Mouse (Mus musculus): ENCODE results near the gene Irak4. TPM values are rescaled to one million over a fixed set of nuclear protein-coding genes. Genes with fewer than 3 reads are reported as not detected.

Irak4 gene
- polyA plus RNA-seq, 1 experiment from 2014 or later = 3.8 TPM

DNA sequence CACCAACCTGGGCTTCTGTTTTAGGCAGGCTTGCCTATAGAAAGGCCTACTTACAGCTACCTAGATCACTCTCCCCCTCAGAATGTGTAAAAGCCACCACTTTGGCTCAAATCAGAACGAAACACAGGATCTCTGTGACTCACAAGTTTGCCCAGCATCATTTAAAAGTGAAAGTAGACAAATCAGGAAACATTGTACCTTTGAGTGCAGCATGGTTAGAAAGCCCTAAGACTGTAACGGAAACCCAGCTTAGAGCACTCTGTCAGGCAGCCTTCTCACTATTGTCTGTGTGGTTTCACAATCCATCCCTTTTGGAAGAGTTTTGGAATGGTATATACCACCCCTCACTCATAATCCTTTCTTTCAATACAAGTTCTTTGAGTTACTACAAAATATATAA is 21.5 kb downstream of the Irak4 start:
- H3K27ac ChIP-seq (ENCODE audit: poor library complexity, severe bottlenecking) = no peak overlapping the region
- no peaks in the 10 kb centered on the region for H3K9me3 ChIP-seq (replicated peaks)
- no peaks in the 10 kb centered on the region for H3K36me3 ChIP-seq
- no peak overlapping the region for H3K4me3 ChIP-seq
- no peak for ATAC-seq (ENCODE audit: insufficient number of reproducible peaks, low FRiP score)
- no peaks in the 10 kb centered on the region for H3K4me1 ChIP-seq (replicated peaks)
- WGBS = 71% methylated on average over 2 of the region's 2 CpGs
- no peaks in the 10 kb centered on the region for H3K27me3 ChIP-seq (replicated peaks)
- H3K9ac ChIP-seq = no peak overlapping the region
- no peak overlapping the region for H3K4me2 ChIP-seq

GRCm38 (mm10) chr15:94565854-94566253 is 22.4 kb downstream of the Irak4 start:
- Histone ChIP-seq H3K36me3 (no peaks in the 10 kb centered on the region), H3K4me3 (no peak overlapping the region), H3K4me1 (replicated peaks) (no peaks in the 10 kb centered on the region), H3K4me2 (no peak overlapping the region), H3K27ac (ENCODE audit: poor library complexity, severe bottlenecking) (no peak overlapping the region), H3K9me3 (replicated peaks) (no peaks in the 10 kb centered on the region), H3K27me3 (replicated peaks) (no peaks in the 10 kb centered on the region), H3K9ac (no peak overlapping the region)
- 75% methylated on average over 9 of the region's 9 CpGs for WGBS
- ATAC-seq (ENCODE audit: insufficient number of reproducible peaks, low FRiP score) = no peak

- H3K27me3 ChIP-seq (replicated peaks) = no peaks in the 10 kb centered on the region
- no peak overlapping the region for H3K9ac ChIP-seq
- H3K4me3 ChIP-seq = no peak overlapping the region
- H3K9me3 ChIP-seq (replicated peaks) = no peaks in the 10 kb centered on the region
- H3K4me1 ChIP-seq (replicated peaks) = no peaks in the 10 kb centered on the region
- ATAC-seq (ENCODE audit: insufficient number of reproducible peaks, low FRiP score) = no peak
- no peaks in the 10 kb centered on the region for H3K36me3 ChIP-seq
- 81% methylated on average over 10 of the region's 10 CpGs for WGBS
- no peak overlapping the region for H3K4me2 ChIP-seq
- H3K27ac ChIP-seq (ENCODE audit: poor library complexity, severe bottlenecking) = no peak overlapping the region
These were observed 25.2 kb downstream of the Irak4 start for GRCm38 (mm10) chr15:94568496-94569182.

GRCm38 (mm10) chr15:94571501-94571900 is 28.1 kb downstream of the Irak4 start:
- H3K4me2 ChIP-seq = no peak overlapping the region
- H3K27ac ChIP-seq (ENCODE audit: poor library complexity, severe bottlenecking) = no peak overlapping the region
- no peaks in the 10 kb centered on the region for H3K4me1 ChIP-seq (replicated peaks)
- 80% methylated on average over 4 of the region's 4 CpGs for WGBS
- H3K9ac ChIP-seq = no peak overlapping the region
- no peaks in the 10 kb centered on the region for H3K36me3 ChIP-seq
- no peak for ATAC-seq (ENCODE audit: insufficient number of reproducible peaks, low FRiP score)
- no peaks in the 10 kb centered on the region for H3K27me3 ChIP-seq (replicated peaks)
- H3K4me3 ChIP-seq = no peak overlapping the region
- no peaks in the 10 kb centered on the region for H3K9me3 ChIP-seq (replicated peaks)

DNA sequence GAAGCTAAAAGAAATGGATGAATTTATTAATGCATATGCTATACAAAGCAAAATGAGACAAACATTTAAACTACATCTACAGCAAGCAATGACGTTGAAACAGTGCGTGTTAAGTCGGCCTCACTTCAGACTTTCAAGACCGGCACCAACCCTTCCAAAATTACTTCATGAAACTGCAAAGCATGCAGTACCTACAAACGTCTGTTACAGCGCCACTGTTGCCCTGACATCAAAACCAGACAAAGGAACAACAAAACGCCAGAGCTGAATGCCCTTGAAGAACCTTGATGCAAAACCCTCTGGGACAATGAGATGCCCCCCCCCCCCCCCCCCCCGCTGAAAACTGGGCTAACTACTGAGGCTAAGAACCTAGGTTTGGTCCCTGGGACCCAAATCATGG is 29.3 kb downstream of the Irak4 start:
- Histone ChIP-seq H3K9ac (no peak overlapping the region), H3K27ac (ENCODE audit: poor library complexity, severe bottlenecking) (no peak overlapping the region), H3K36me3 (no peaks in the 10 kb centered on the region), H3K27me3 (replicated peaks) (no peaks in the 10 kb centered on the region), H3K4me1 (replicated peaks) (no peaks in the 10 kb centered on the region), H3K4me2 (no peak overlapping the region), H3K9me3 (replicated peaks) (no peaks in the 10 kb centered on the region), H3K4me3 (no peak overlapping the region)
- 63% methylated on average over 8 of the region's 8 CpGs for WGBS
- ATAC-seq (ENCODE audit: insufficient number of reproducible peaks, low FRiP score) = no peak

GRCm38 (mm10) chr15:94574566-94575268 is 31.3 kb downstream of the Irak4 start:
- Histone ChIP-seq H3K4me2 (no peak overlapping the region), H3K27me3 (replicated peaks) (no peaks in the 10 kb centered on the region), H3K4me1 (replicated peaks) (no peaks in the 10 kb centered on the region), H3K36me3 (peaks cover 12% of the 10 kb centered on the region), H3K9ac (no peak overlapping the region), H3K27ac (ENCODE audit: poor library complexity, severe bottlenecking) (no peak overlapping the region), H3K4me3 (no peak overlapping the region), H3K9me3 (replicated peaks) (no peaks in the 10 kb centered on the region)
- WGBS = 74% methylated on average over 4 of the region's 4 CpGs
- ATAC-seq (ENCODE audit: insufficient number of reproducible peaks, low FRiP score) = no peak

GRCm38 (mm10) chr15:94582000-94582593 is 38.7 kb downstream of the Irak4 start:
- H3K27me3 ChIP-seq (replicated peaks) = no peaks in the 10 kb centered on the region
- H3K4me3 ChIP-seq = no peak overlapping the region
- H3K27ac ChIP-seq (ENCODE audit: poor library complexity, severe bottlenecking) = no peak overlapping the region
- no peak overlapping the region for H3K4me2 ChIP-seq
- 87% methylated on average over 7 of the region's 7 CpGs for whole genome bisulfite sequencing
- H3K4me1 ChIP-seq (replicated peaks) = no peaks in the 10 kb centered on the region
- no peak overlapping the region for H3K9ac ChIP-seq
- H3K36me3 ChIP-seq = peaks cover 75% of the 10 kb centered on the region
- no peak for ATAC-seq (ENCODE audit: insufficient number of reproducible peaks, low FRiP score)
- H3K9me3 ChIP-seq (replicated peaks) = no peaks in the 10 kb centered on the region

GRCm38 (mm10) chr15:94583153-94583552 is 39.7 kb downstream of the Irak4 start:
- H3K4me2 ChIP-seq = no peak overlapping the region
- H3K9me3 ChIP-seq (replicated peaks) = no peaks in the 10 kb centered on the region
- H3K9ac ChIP-seq = no peak overlapping the region
- no peak overlapping the region for H3K4me3 ChIP-seq
- peaks cover 73% of the 10 kb centered on the region for H3K36me3 ChIP-seq
- no peak overlapping the region for H3K27ac ChIP-seq (ENCODE audit: poor library complexity, severe bottlenecking)
- WGBS = 87% methylated on average over 10 of the region's 10 CpGs
- no peaks in the 10 kb centered on the region for H3K27me3 ChIP-seq (replicated peaks)
- peaks cover 3% of the 10 kb centered on the region; the same call in 1 of the 2 replicates for H3K4me1 ChIP-seq (replicated peaks)
- ATAC-seq (ENCODE audit: insufficient number of reproducible peaks, low FRiP score) = no peak

DNA sequence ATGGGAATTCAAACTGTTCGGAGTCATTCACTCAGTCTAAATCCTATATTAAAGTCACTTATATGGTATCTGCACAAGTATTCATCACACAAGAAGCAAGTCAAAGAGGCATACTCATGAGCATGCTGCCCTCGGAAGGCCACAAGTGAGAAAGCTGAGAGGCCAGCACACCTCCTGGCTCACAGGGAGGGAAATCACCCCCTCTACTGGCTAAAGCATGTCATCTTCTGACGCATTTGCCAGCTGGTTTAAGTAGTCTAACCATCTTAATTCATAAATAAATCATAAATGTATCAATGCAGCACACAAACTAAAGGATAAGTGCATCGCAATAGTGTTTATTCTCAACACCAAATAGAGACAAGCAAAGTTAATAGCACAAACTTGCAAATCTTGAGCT is 41.3 kb downstream of the Irak4 start:
- Histone ChIP-seq H3K4me3 (no peak overlapping the region), H3K9ac (no peak overlapping the region), H3K9me3 (replicated peaks) (no peaks in the 10 kb centered on the region), H3K4me1 (replicated peaks) (peaks cover 3% of the 10 kb centered on the region; the same call in 1 of the 2 replicates), H3K4me2 (no peak overlapping the region), H3K36me3 (peaks cover 63% of the 10 kb centered on the region), H3K27me3 (replicated peaks) (no peaks in the 10 kb centered on the region), H3K27ac (ENCODE audit: poor library complexity, severe bottlenecking) (no peak overlapping the region)
- 81% methylated on average over 4 of the region's 4 CpGs for WGBS
- no peak for ATAC-seq (ENCODE audit: insufficient number of reproducible peaks, low FRiP score)

- Histone ChIP-seq H3K9ac (no peak overlapping the region), H3K27me3 (replicated peaks) (no peaks in the 10 kb centered on the region), H3K36me3 (peaks cover 33% of the 10 kb centered on the region), H3K4me2 (no peak overlapping the region; the same call in 1 of the 2 replicates), H3K4me3 (no peak overlapping the region), H3K27ac (ENCODE audit: poor library complexity, severe bottlenecking) (no peak overlapping the region), H3K4me1 (replicated peaks) (peaks cover 3% of the 10 kb centered on the region; the same call in 1 of the 2 replicates), H3K9me3 (replicated peaks) (no peaks in the 10 kb centered on the region)
- WGBS = 86% methylated on average over 9 of the region's 9 CpGs
- no peak for ATAC-seq (ENCODE audit: insufficient number of reproducible peaks, low FRiP score)
These were observed 44.6 kb downstream of the Irak4 start for GRCm38 (mm10) chr15:94587826-94588715.

Measured in heart, embryonic 12.5 days (tissue).